Mouse (Mus musculus) embryonic fibroblast, embryonic 13.5 days (primary cell): Measurements from ENCODE around the gene Nmu. TPM values are rescaled to one million over a fixed set of nuclear protein-coding genes. Genes with fewer than 3 reads are reported as not detected.

Source experiments
- H3K27ac ChIP-seq: 2 replicates; pipeline ENCODE4 v1.5.1; 2012; ENCODE audit warnings: low read length, control low read depth, inconsistent platforms; ENCODE audit not compliant: insufficient read depth
- H3K4me1 ChIP-seq: 2 replicates; pipeline ENCODE4 v1.6.1; 2011; ENCODE audit warnings: low read length; ENCODE audit not compliant: control insufficient read depth, insufficient read depth
- H3K4me3 ChIP-seq: 2 replicates; pipeline ENCODE4 v1.5.1; 2011; ENCODE audit warnings: mild to moderate bottlenecking, control low read depth, low read length; ENCODE audit not compliant: insufficient read depth
- CTCF ChIP-seq: IDR thresholded peaks from 2 replicates; pipeline ENCODE4 v1.5.1; 2011; ENCODE audit warnings: mild to moderate bottlenecking, control low read depth, low read length, moderate library complexity, borderline replicate concordance; ENCODE audit not compliant: insufficient read depth
- POLR2A ChIP-seq: IDR thresholded peaks from 2 replicates; pipeline ENCODE4 v1.6.1; 2011; ENCODE audit warnings: low read depth, mild to moderate bottlenecking, control low read depth, low read length, moderate library complexity
- polyA plus RNA-seq: library from polyadenylated mRNA; stranded (reverse); fragments of >200 nt; gene quantifications from 2 replicates; pipeline ENCODE4 v1.2.4, GENCODE M21; 2011; ENCODE audit warnings: low read depth; ENCODE audit not compliant: missing spikeins, insufficient read length

Nmu gene
- polyA plus RNA-seq, 1 experiment: not detected

GRCm38 (mm10) chr5:76288256-76288655 lies 75.3 kb downstream of the Nmu start:
- Histone ChIP-seq H3K4me1 (no peaks in the 10 kb centered on the region), H3K27ac (no peak overlapping the region), H3K4me3 (no peak overlapping the region)
- no peak for TF ChIP-seq CTCF
- TF ChIP-seq POLR2A: no peak

DNA sequence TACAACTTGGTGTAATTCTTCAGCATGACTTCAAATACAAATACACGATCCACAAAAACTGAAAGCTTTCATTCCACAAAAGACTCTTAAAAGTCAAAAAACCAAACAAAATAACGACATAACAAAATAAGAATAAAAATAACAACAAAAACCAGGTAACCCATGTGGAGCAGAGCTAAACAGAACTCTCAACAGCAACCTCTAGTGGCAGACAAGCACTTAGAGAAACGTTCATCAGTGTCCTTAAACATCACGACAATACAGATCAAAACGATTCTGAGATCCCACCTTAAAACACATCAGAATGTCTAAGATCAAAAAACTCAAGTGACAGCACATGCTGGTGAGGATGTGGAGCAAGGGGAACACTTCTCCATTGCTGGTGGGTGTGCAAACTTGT lies 76.5 kb downstream of the Nmu start:
- TF ChIP-seq POLR2A: no peak
- TF ChIP-seq CTCF: no peak
- Histone ChIP-seq H3K27ac (no peak overlapping the region), H3K4me1 (no peaks in the 10 kb centered on the region), H3K4me3 (no peak overlapping the region)

- TF ChIP-seq CTCF (no peak), POLR2A (no peak)
- Histone ChIP-seq H3K4me1 (no peaks in the 10 kb centered on the region), H3K4me3 (no peak overlapping the region), H3K27ac (no peak overlapping the region)
Measured at GRCm38 (mm10) chr5:76285699-76286098, 77.9 kb downstream of the Nmu start.

DNA sequence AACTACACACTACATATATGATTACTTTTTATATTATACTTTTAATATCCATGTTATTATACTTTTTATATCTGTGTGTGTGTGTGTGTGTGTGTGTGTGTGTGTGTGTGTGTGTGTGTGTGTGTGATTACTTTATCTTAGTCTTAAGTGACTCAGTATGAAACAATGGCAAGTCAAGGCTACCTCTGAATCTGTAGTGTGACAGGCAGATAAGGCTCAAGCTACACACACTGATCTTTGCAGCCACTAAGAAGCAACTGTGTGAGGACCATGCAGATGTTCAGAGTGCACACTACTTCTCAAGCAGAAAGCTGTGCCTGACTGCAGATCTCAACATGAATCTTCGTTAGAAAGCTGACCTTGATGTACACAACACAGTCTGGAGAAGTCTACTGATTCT lies 79.7 kb downstream of the Nmu start:
- Histone ChIP-seq H3K4me1 (no peaks in the 10 kb centered on the region), H3K27ac (no peak overlapping the region), H3K4me3 (no peak overlapping the region)
- TF ChIP-seq POLR2A (no peak), CTCF (no peak)

Other genes with a start within 250 kb of the Nmu start
- 37.0 and 37.2 TPM in 2 replicates for gene Srd5a3, start 223.5 kb downstream of the Nmu start, polyA plus RNA-seq
- 129 and 174 TPM in 2 replicates for gene Tmem165, start 179.9 kb downstream of the Nmu start, polyA plus RNA-seq
- 25.7 and 29.1 TPM in 2 replicates for gene Clock, start 59.0 kb downstream of the Nmu start, polyA plus RNA-seq
- not detected in 2 replicates for gene Pdcl2, start 32.6 kb downstream of the Nmu start, polyA plus RNA-seq
- gene Gm7271, start 120.3 kb upstream of the Nmu start, polyA plus RNA-seq: not detected in 2 replicates
- 38.3 and 43.2 TPM in 2 replicates for gene Exoc1, start 165.5 kb upstream of the Nmu start, polyA plus RNA-seq
- 7.4 and 9.7 TPM in 2 replicates for gene Cep135, start 224.9 kb upstream of the Nmu start, polyA plus RNA-seq